Mouse (Mus musculus): ENCODE data around the gene Zscan18. TPM values are rescaled to one million over a fixed set of nuclear protein-coding genes. Genes with fewer than 3 reads are reported as not detected.
"Not testable (repeated sequence)": the region's sequence is repeated elsewhere in the genome, so short reads cannot be mapped to it uniquely, and the experiment has no call there.

Gene Zscan18
- under 1 TPM; 0.25 to 0.29 TPM for polyA plus RNA-seq (2017; shearing (Covaris generic))

DNA sequence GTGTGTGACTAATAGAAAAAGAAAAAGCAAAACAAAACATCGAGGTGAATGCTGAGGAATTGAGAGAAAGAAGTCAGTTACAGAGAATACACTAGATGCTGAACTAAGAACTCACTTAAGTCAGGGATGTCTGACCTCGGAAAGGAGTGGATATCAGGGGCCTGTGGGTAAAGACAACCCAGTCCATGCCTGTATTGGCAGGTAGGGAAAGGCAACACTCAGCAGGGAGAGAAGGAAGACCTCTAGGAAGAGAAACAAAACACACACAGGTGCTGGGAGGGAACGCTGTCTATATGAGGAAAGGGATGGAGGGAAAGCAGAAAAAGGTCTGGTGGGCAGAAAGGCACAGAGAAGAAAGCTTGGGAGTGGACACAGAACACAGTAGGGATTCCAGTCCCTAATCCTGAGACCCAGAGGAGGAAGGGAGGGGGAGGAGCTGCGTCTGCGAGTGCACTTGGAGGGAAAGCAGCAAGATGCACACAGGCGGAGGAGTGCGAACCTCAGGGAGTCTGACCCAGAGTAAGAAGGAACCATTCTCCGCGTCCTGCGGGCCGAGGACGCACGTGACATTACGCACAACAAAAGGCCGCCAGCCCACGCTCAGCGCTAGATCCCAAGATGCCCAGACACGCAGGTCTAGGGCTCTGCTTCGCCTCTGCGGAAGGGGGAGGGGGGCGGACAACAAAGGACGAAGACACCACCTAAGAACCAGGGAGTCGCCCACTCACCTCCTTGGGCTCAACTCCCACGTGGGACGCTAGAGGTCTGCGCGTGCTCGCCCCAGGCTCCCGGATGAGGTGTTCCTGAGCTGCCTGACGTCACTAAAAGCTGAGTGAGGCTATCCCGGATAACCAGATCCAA is at the start of gene Zscan18:
Gene Zscan18, minus strand, starts transcription at position 770 of the 861 bp plus-strand sequence.
- peak; percentile 85 for ATAC-seq

DNA sequence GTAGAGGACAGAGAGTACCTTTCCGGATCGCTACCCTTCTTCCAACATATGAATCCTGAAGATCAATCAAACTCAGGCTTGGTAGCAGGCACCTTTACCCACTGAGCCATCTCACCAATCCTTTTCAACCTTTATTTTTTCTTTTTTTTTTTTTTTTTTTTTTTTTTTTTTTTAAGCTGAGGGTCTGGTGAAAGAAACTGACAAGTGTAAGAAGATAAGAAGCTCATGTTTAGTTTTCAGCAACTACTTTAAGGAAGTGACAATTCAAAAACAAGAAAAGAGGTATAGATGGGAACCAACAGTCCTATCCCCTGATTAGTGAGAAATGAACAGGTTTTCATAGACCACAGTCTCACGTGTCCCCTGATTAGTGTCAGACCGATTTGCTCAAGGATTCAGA is 32.3 kb upstream of the Zscan18 start:
- ATAC-seq: no peak

DNA sequence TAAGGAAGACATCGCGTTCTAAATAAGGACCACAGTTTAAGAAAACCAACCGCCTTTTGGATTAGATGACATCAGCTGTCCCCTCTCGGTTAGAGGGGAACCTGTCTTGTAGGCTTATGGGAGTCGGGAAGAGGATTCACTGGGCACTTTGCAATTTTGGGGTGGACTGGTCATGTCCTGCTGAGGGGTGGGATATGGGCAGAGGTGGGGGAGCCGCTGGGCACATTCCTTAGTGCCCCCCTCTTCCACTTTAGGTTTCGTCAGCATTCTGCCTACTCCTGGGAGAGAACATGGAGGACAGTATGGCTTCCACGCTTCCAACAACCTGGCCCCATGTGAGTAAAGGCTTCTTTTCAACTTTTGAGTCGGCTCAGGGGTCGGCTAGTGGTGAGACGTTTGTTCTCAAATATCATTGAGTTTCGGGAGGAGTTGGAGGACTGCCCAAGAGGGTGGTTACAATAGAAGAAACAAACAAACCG is 31.8 kb upstream of the Zscan18 start:
- ATAC-seq: peak; percentile 8

DNA sequence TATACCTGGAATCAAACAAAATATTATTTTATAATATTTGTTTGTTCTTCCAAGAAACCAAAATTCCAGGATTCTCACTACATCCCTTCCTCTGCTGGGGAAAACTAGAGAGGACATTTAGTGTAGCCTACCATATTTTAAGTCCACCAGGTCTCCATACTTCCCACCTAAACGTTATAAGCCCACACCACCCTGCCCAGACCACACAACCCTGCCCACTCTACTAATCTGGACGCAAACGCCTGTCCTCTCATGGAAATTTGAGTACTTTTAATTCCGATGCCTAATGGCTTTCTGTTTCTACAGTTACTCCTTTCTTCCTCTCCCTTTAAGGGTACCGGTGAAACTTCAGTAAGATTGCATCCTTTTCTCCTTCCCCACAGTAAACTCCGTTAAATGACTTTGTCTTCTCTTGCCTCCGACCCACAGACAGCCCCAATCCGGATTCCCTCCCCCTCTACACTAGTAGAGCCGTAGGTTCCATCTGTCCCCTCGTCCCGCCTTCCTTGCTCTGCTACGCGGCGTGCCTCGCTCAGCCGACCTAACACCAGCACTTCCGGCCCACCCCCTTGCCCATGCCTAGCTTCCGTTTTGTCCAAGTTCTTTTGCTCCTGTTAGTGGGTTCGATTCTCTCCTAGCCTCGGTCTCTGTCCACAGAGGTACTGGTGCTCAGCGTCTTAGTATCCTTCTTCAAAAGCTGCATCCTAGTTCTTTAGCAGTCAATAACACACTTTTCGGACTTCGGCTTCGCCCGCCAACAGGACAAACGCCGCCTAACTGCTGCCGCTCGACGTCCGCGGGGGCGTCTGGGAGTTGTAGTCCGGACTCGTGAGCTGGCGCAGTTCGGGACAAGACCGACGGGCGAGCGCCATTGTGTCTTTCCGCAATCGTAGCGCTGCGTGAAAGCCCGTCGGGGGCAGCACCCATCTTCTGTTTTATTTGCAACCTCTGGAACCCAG is 31.0 kb upstream of the Zscan18 start, which contains the start of gene Zfp110:
Gene Zfp110, plus strand, starts transcription at position 600 of the 959 bp plus-strand sequence.
- ATAC-seq: peak; percentile 94

DNA sequence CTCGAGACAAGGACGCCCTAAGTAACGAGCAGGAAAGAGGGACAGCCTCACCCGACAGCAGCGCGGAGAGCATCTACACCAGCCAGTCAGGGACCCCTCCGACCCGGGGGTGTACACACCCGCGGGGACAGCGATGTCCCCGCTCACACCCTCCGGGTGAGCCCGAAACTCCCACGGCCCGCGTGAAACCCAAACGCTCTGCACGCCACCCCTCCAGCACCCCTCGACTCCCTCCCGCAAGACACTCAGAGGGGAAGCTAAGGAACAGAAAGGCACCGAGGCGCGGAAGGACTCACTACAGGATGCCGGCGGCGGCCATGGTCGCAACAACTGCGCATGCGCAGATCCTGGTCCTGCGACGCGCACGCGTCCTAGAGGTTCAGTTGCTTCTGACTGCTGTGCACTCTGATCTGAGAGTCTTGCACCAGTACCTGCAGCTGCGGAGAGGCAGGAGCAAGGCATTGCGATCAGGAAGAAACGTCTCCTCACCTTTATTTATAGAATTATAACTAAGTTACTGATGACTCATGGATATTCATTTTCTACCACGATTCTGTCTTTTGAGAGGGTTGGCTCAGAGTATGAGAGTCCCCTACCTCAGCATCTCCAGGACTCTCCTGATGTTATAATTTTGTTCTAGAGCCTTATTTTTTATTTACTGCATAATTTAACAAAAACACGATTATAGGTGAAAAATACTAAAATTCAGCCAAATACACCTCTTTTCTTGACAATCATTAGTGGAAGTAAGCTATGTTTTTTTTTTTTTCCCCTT is 15.3 kb upstream of the Zscan18 start, which contains the start of gene Zfp329:
Gene Zfp329, minus strand, starts transcription at position 338 of the 775 bp plus-strand sequence.
- peak; percentile 98 for ATAC-seq

DNA sequence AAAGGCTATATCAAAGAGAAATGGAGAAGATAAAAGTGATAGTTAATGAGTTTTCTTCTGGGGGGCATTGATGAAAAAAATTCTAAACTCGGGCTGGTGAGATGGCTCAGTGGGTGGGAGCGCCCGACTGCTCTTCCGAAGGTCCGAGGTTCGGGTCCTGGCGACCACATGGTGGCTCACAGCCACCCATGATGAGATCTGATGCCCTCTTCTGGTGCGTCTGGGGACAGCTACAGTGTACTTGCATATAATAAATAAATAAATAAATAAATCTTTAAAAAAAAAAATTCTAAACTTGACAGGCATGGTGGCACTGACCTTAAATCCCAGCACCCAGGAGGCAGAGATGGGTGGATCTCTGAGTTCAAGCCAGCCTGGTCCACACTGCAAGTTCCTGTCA is 12.1 kb upstream of the Zscan18 start:
- ATAC-seq: no peak

DNA sequence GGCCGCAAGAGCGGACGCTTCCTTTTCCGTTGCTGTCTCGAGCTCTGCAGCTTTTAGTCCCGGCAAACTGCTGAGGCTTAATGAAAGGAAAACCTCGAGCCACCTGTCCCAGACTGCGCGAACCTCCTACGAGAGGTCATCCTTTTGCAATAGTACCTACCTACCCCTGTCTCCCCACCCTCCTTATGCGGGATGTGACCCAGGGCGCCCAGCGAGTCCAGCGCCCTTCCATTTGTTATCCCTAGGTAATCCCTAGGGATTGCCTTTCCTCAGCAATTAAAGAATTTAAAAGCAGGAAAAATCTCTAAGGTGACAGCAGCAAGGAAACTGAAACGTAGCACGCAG is 264 bp upstream of the Zscan18 start:
- no peak for ATAC-seq

DNA sequence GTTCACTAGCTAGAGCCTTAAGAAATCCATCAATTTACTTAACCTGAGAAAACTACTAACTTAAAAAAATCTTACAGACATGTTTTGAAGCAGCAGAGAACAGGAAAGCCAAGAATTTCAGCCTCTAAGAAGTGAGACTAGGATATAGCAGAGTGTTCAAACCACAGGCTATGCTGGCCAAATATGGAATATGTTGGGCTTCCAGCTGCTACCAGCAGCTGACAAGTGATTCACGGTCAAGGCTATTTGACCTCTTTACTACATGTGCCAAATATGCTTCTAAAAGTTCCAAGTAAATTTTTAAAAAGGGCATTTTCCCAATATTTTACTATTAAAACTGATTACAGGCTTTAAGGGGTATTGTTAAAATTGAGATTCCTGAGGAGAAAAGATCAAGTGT is 3.9 kb downstream of the Zscan18 start:
- no peak for ATAC-seq

DNA sequence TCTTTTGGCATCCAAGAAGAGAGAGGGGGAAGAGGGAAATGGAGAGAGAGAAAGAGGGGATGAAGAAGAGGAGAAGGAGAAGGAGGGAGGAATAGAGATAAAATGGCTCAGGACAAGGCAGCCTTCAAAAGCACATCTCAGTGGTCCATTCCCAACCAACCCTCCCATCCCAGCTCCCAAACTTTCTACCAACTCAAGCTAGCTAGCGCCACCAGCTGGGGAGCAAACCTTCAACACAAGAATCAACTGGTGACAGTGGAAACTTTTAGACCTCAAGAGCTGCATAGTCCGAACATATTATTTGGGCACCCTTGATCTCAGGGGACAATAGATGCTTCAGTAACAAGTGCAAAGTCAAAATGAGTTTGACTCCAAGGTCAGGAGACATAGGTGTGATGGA is 5.5 kb downstream of the Zscan18 start:
- ATAC-seq: no peak

DNA sequence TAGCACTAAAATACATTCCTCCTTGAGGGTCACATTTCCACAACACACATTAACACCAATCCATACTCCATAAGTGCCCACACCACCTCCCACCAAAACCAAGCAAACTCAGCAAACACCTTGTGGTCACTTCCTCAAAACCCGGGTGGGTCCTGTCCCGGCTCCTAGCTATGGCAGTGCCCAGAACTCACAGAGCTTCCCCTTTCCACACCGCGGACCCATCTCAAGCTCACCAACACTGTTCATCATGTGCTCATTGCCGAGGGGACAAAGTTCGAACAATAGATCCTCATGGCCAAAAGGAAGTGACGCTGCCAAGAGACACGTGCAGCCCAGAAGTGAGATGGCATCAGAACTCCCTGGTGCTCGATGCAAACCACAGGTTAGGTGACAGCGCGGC is 10.8 kb downstream of the Zscan18 start:
- ATAC-seq: not testable (repeated sequence)

DNA sequence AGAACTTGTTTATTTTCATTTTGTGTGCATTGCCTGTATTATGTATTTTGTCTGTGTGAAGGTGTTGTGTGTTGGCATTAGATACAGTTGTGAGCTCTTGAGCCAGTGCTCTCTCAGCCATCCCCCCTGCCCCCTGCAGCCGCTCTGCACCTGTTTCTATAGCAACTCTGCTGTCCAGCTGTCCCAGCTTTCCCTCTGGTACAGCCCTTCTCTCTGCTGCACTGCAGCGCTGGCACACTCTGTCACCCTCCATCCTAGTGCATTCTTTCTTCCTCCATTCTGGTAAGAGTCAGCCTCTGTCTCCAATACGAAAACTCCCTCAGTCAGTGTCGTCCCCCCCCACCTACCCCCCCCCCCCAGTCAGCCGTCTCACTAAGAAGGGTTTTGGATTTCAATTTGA is 15.4 kb downstream of the Zscan18 start:
- ATAC-seq: no peak

DNA sequence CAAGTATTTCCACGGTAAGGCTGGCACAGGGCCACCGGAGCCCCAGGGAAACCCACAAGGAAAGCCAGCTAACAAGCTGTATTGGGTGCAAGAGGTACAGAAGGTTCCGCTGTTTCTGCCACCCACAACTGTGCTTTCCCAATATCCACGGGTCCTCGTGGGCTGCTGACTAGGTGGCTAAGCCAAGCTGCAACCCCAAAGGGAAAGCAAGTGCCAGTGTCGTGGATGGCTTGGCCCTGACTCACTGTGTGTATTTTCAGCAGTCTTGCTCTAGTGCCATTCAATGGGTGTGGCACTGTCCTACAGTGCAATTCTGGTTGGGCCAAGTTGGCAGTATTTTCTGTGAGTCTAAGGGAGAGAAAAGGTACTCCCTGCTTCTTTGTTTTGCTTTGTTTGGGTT is 16.1 kb downstream of the Zscan18 start:
- ATAC-seq: no peak

DNA sequence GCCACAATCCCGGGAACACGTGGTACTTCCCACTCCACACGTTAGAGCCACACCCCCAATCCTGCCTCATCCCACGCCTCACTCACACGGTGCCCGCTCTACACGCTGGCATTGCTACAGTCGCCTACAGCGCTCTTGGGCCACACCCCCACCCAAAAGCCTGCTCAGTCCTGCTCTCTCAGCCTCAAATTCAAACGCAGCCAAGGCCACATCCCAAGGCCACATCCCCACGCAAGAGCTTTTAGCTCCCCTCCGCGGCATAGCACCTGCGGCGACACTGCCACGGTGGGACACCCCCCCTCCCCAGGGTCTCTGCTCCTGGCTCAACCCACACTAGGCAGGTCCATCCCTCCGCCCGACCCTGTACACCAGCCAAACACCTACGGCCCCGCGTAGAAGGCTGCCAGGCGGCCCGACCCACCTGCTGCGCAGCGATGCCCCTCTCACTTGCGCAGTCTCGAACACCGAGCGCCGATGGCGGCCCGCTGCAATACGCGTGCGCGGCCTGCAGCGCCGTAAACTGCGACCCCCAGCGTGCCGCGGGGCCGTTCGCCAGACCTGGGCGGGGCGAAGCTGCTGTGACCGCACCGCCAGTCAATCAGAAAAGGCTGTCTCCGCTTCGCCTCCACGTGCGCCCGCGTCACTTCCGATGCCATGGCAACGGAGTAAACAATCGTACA is 23.1 kb downstream of the Zscan18 start:
- peak; percentile 70 for ATAC-seq

DNA sequence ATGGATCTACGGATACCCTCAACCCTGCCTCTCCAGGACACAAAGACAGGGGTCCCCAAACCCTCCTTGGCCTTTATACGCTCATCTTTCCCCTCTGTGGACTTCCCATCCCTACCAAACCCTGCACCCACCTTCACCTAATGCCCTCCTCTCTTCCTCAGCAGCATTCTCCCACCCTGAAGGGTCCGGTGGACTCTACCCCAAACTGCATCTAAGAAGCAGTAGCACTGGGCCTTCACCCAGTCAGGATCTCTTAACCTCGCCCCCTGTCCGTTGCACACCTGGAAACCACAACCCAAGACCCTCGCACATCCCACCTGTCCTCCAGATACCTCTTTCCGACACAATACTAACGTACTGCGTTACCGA is 23.7 kb downstream of the Zscan18 start:
- ATAC-seq: no peak

DNA sequence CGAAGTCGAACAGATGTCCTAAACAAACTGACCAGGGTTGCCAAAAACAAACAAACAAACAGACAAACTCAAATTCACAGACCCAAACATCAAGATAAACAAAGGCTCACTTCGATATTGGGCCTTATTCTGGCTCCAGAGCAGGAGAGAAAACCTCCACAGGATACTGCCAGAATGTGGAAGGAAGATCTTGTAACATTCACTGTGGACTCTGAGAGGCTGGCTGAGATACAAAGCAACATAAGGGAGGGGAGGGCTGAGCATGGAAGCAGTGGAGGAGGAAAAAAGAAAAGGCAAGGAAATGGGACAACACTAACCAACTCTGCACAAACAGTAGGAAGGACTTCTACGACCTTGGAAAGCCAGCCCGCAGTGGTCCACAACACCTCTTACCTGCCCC is 24.3 kb downstream of the Zscan18 start:
- no peak for ATAC-seq

DNA sequence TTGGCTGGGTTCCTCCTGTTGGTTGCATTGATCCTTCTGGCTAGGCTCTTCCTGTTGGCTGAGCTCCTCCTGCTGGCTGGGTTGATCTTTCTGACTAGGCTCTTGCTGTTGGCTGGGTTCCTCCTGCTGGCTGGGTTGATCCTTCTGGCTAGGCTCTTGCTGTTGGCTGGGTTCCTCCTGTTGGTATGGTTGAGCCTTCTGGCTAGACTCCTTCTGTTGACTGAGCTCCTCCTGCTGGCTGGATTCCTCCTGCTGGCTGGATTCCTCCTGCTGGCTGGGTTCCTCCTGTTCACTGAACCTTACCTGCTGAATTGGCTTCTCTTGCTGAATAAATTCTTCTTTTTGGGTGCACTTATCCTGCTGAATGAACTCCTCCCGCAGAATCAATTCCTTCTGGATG is 28.8 kb downstream of the Zscan18 start:
- no peak for ATAC-seq

DNA sequence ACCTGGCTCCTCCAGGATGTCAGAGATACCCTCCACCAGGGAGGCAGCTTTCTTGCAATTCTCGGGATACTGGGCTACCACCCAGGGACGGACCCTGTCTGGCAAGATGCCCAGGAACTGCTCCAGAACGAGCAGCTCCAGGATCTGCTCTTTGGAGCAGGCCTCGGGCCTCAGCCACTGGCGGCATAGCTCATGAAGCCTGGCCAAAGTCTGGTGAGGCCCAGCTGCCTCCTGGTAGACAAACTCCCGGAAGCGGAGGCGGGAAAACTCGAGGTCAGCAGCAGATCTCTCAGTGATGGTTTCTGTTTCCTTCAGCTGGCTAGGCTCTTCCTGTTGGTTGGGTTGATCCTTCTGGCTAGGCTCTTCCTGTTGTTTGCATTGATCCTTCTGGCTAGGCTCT is 29.3 kb downstream of the Zscan18 start:
- no peak for ATAC-seq

DNA sequence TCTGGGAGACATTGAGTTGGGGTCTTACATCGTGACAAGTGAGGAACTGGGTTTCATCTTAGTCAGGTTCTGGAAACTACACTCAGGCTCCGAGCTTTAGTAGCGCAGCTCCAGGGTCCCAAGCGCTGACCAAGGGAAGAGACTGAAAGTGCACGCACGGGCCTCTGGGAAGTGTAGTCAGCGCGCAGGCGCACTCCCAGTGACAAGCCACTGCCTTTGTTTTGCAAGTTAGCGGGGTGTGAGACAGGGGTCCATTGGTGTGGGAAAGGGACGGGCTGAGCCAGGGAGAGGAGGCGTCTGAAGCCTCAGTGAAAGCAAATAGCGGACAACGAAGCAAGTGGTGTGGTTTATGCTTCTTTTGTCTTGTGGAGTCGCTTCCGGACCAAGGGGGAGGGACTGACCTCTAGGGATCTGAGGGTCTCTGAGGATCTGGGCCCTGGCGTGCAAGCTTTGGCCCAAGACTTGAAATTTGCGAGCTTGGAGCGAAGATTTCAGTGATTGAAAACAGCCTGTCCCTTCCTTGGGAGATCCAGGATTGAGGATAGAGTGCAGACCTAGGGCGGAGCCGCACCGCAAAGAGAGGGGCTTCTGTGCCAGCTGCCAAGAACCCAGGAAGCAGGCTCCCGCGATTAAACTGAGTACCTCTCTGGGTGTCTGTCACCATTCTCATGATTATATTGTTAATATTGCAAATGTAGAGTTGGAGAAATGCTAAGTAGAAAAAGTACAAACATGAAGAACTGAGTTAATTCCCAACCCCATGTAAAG is 53.8 kb downstream of the Zscan18 start:
- ATAC-seq: no peak

DNA sequence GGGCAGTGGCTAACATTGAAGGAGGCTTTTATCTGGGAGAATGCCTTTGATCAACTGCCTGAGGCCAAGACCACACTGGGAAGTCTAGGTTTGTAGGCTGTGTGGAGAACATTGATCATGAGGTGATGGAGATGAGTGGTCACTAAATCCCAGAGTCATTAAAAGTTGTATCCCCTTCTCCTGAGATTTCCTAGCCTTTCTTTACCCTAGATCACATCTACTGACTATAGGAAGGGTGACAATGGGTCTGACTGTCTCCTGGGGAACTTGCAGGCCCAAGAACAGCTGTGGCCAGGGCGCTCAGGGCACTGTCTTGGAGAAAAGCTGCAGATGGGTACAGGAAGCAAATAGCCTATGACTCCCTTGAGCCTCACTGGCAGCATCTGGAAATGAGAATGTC is 68.5 kb downstream of the Zscan18 start, which contains the start of gene Vmn2r56:
Gene Vmn2r56, minus strand, starts transcription at position 101 of the 400 bp plus-strand sequence.
- ATAC-seq: no peak
